Mouse (Mus musculus) 3T3-L1 (cell line): ENCODE measurements around the gene Crybg2.

Experiments
- DNase-seq: peaks from one replicate; pipeline ENCODE4 v3.0.0-alpha.2; 2015; ENCODE audit warnings: low read depth, low spot score

Gene Crybg2

DNA sequence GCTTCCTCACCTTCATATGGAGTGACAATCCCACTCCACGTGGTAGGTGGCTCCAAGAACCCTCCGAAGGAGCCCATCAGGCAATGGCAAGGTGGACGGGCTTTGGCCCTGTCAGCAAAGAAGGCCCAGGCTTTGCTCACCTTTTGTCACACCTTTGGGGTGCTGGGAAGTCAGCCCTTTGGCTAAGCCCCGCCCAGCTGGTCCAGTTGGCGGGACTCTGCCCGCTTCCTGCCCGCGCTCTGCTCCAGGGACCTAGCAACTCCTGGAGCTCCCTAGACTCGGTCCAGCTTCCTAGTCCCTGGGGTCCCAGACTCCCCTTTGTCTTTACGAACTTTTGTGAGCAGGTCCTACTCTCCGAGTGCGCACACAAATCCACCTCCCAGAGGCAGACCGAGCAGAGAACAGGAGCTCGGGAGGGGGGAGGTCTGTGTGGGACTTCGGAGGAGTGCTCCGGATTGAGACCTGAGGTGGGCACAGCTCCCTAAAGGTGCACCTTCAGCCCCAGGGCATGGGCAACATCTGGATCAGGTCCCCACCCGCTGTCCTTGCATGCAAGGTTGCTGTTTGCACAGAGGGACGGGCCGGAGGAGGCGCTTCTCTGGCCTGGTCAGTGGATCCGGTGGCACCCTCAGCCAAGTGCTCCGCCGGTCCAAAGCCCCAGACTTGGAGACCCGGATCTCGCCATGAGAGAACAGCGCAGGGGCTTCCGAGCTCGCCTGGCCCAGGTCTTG is at the start of gene Crybg2:
TSS of gene Crybg2 (plus strand) at position 681 of the 731 bp plus-strand sequence.
- no peak for DNase-seq

DNA sequence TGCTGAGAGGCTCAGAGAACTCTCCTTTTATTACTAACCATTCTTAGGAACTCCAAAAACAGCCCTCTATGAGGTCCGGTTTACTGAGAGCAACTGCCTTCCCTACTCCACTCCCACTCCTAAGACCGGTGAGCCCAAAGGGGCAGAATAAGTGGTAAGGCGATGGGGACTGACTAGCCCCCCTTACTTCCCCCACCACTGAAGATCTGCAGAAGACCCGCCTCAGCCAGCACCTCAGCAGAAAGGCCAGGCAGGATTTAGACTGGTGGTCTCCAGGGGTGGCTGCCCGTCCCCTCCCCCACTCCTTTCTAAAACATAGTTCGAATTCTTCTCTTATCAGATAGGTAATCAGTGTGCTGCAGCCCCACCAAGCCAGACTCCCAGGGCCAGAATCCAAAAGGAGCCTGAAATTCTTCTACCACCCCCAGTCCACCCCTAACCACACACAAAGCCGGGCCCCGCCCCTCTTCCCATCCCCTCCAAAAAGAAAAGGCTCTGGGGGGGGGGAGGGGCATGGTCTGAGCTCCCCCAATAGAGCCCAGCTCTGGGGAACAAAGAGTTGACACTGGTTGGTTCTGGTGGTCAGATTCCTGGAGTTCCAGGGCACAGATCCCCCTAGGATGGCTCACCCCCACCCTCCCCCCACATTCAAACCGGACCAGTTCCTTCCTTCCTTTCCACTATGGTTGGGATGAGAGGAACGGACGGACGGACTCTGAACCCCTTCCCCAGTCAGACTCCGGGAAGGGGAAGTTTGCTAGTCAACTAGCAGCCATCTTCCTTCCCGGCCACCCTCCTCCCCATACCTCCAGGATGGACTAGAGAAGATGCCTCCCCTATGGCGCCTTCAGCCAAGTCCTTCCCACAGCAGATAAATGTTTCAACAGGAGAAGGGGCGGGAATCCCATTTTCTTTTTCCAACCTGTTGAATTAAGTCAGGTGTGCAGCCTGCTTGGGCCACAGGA is 48.9 kb upstream of the Crybg2 start:
- no peak for DNase-seq

DNA sequence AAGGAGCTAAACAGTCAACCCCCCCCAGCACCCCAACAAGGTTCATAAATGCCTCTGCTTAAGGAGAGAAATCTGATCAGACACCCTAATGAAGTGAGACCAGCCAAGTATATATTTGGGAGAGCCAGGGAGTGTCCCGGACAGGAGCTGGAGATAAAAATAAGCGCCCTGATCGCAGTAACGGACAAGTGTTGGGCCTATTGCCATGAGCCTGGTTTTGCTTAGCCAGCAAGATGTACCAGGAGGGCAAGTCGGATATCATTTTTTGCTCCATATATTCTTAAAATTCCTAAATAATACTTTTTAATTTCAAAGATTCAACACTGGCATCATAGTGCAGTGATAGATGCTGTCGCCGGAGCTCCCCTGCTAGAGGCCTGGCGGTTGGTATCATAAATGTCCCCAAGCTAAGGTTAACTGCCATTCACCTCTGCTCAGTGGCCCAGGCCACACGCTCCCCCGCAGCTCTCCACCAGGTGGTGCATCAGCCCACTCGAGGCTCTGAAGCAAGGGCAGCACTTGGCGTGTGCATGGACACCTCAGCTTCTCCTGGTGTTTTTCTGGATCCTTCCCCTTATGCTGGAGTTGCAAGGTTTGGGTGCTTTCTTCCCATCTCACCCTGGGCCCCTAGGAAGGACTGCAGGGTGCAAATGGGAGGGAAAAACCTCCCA is 47.6 kb upstream of the Crybg2 start:
- DNase-seq: peak; percentile 20

DNA sequence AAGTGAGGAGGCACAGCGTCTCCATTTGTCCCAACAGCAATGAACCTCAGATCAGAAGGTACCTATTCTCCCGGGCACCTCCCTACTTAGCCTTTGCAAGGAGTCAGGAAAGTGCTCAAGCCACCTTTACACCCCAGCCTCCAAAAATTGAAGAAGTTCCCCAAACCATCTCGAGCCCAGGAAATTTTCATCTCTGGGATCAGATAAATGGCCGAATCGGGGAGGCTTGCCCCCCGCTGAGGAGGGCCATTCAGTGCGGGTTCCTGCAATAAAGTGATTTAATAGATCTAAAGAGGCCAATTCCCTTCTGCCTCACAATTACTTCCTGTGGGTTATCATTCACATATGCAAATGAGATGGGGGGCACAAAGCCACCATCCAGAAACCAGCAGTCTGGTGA is 44.4 kb upstream of the Crybg2 start:
- DNase-seq: no peak

DNA sequence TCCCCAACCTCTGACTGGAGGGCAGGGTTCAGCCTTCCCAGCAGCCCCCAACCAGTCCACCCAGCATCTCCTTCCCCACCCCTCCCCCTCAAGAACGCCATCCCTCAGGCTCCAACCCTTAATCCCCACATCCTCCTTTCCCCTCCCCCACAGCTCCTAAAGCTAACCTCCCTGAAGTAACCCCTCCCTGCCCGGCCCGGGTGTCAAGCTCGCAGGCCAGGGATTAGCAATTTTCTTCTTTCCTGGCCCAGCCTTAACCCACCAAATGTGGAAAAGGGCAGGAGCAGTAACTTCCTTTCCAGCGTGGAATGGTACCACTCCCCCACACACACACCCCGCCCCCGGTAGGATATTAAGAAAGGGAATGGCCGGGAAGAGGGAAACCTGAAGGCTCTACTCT is 43.8 kb upstream of the Crybg2 start:
- DNase-seq: no peak

DNA sequence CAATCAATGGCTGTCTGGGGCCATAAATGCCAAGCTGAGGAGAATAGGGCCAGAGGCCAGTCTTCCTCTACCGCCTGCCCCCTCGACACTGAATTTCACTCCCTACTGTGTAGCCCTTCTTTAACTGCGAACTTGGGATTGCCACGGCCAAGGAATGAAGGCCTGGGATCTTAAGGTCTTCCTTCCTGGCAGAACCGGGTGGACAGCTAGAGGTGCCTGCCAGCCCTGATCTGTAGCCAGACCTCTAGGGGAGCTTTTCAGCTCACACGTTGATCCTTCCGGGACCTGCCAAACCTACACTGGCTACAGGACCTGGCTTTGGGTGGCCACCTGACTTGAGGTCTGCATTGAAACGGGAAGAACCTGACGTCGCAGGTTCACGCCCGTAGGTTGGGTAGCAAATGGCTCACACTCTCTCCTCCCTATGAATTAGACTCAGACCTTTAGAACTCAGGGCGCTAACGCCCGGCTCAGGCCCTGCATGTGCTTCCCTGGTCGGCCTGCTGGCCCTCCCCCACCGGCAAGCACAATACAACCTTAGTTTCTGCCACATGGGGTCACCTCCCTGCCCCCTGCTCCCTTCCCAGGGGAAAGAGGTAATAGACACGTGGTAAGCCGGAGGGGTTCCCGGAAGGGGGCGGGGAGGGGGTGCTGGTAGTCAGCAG is 43.3 kb upstream of the Crybg2 start:
- no peak for DNase-seq

DNA sequence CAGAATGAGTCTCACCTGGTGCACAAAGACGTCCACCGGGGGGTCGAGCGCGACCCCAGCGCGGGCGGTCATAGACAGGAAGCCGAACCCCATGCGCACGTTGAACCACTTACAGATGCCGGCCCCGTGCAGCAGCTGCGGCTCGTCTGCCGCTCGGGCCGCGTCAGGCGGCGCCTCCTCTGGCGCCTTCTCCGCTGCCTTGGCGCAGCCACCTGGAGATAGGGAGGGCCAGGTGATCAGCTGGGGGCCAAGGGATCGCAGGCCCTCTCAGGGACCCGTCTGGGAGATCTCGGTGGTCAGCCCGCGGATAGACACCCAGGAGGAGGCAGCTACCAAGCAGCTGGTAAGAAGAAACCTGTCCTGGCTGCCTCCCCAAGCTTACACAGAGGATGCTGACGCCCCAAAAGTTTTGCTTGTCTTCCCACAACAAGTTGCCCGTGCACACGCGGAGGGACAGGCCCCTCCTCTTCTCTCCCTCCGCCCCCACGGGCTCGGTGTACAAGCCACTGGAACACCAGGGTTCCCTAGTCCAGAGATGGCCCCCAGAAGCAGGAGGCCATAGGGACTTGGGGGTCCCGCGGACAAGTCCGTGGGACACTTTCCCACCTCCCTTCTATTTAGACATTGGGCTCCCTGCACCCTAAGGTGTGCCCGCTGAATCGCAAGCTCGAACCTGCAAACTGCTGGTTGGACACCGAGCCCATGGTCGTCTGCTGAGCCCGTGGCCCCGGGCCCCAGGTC is 42.4 kb upstream of the Crybg2 start:
- DNase-seq: no peak

- no peak for DNase-seq
Observed at GRCm38 (mm10) chr4:134018779-134019145, 41.9 kb upstream of the Crybg2 start, which contains the start of gene Lin28a. TSS of gene Lin28a (minus strand) at chr4:134018841.

- DNase-seq: no peak
Observed at GRCm38 (mm10) chr4:134019210-134019609, 41.4 kb upstream of the Crybg2 start.

DNA sequence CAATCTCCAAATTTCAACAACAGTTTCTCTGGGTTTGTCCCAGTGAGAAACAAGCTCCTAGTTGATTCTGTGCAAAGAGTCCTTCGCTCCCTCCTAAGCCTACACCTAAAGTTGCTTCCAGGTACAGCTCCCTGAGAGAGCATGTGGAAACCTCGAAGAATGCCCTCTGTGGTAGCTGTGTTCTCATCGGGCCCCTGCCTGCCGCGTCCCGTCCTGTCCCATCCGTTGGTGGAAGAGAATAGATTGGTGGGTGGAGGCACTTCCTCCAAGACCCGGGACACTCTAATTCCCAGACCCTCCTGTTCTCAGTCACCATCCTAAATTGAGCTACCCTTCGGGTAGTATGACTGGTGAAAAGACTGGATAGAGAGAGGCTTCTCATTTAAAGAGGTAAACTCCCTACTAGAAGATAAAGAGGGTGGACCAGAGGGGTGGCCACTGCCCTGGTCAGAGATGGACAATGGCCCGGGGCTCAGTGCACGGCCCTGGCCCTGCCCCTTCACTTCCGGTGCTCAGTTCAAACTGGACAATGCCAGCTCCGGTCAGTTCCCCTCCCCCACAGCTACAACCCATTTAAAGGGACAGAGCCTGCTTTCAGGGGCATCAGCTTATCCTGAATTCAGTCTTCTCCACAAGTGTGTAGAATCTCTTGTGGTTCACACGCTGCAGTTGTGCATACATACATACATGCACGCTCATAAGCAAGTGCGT is 40.8 kb upstream of the Crybg2 start:
- DNase-seq: no peak

GRCm38 (mm10) chr4:134020621-134021020 is 40.0 kb upstream of the Crybg2 start:
- peak; percentile 53 for DNase-seq

- no peak for DNase-seq
Observed at GRCm38 (mm10) chr4:134025802-134026201, 34.8 kb upstream of the Crybg2 start.

GRCm38 (mm10) chr4:134035953-134036352 is 24.7 kb upstream of the Crybg2 start:
- DNase-seq: peak; percentile 81

GRCm38 (mm10) chr4:134041317-134042123 is 19.1 kb upstream of the Crybg2 start:
- DNase-seq: no peak

DNA sequence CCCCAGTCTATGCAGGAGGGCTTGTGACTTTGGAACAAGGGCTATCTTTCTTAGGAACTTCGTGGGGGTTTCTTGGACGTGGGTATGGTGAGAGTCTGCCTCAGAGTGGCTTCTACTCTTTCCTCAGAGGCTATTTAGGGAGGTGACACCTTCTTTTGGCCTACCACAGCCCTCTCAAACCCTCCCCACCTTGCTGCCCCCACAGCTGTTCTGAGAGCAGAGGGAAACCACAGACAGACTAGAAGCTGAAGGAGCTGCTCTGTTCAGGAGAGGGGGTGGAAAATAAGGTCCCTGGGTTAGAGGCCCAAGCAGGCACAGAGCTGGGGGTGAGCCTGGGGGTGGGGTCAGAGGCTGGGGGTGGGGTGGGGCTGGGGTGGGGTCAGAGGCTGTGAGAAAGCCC is 17.6 kb upstream of the Crybg2 start:
- DNase-seq: no peak

GRCm38 (mm10) chr4:134047648-134048047 is 13.0 kb upstream of the Crybg2 start:
- DNase-seq: no peak

- DNase-seq: no peak
Observed at GRCm38 (mm10) chr4:134051912-134052311, 8.7 kb upstream of the Crybg2 start.

DNA sequence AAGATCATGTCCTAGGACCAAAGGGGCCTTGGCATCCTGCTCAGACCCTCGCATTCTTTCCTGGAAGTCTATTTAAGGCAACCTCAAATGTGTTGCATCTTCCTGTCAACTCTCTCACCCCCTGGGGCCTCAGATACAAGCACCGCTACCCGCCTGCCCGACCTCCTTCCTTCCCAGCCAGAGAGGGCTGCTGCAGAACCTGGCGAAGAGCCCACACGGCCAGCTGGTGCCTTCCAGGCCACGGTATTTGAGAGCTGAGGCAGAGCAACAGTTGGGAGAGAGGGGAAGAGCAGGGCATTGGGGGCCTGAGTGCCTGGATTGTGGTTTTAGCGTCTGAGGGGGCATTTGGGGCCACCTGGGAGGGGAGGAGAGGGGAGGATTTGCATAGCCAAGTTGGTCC is 8.1 kb upstream of the Crybg2 start:
- no peak for DNase-seq

- DNase-seq: no peak
Observed at GRCm38 (mm10) chr4:134053538-134053937, 7.1 kb upstream of the Crybg2 start, which contains the start of gene Zfp683. TSS of gene Zfp683 (plus strand) at chr4:134053838.
